In genomic region chr13:55571977-55572376, GRCm38 (mm10) we compare ENCODE assay signal across 10 mouse cellular contexts. TPM values are rescaled to one million over a fixed set of nuclear protein-coding genes. Genes with fewer than 3 reads are reported as not detected.
DNase-seq lines count a peak whose midpoint lies in the region; ATAC-seq lines count a peak whose summit lies in the region.
"Had no signal": no experiment of that assay in that cellular context is flagged by ENCODE, and none has a peak within 500 bp of the region (broad histone marks: within the 10 kb centered on the region; RNA-seq: fewer than 3 reads in every experiment).

No protein-coding gene starts in this region.

- H3K36me3 ChIP-seq in kidney, embryonic 15.5 days: peaks cover 17% of the 10 kb centered on the region
- peaks cover 12% of the 10 kb centered on the region for H3K36me3 ChIP-seq in embryonic facial prominence, embryonic 13.5 days
- peaks cover 7% of the 10 kb centered on the region; the same call in 1 of the 2 replicates for H3K36me3 ChIP-seq in limb, embryonic 12.5 days
- H3K36me3 ChIP-seq in neural tube, embryonic 13.5 days: peaks cover 12% of the 10 kb centered on the region

- H3K9ac ChIP-seq in kidney, embryonic 15.5 days: no peak overlapping the region
- H3K9ac ChIP-seq in embryonic facial prominence, embryonic 13.5 days: 0 out of 2 replicates have a peak overlapping the region, but pooled peaks have one; percentile 27
- no peak overlapping the region for H3K9ac ChIP-seq in limb, embryonic 12.5 days (replicated peaks)
- no peak overlapping the region for H3K9ac ChIP-seq in neural tube, embryonic 13.5 days

- no peak for ATAC-seq in kidney, embryonic 15.5 days (replicated peaks; ENCODE audit: low FRiP score)
- ATAC-seq in embryonic facial prominence, embryonic 13.5 days (ENCODE audit: insufficient number of reproducible peaks, insufficient read depth, low FRiP score, low TSS enrichment, low read depth): no peak
- no peak for ATAC-seq in limb, embryonic 12.5 days (ENCODE audit: insufficient number of reproducible peaks, insufficient read depth, low FRiP score, low TSS enrichment, low read depth)
- ATAC-seq in neural tube, embryonic 13.5 days (ENCODE audit: low read depth): no peak

- H3K27ac ChIP-seq in kidney, embryonic 15.5 days: no peak overlapping the region
- no peak overlapping the region for H3K27ac ChIP-seq in embryonic facial prominence, embryonic 13.5 days
- no peak overlapping the region for H3K27ac ChIP-seq in limb, embryonic 12.5 days
- no peak overlapping the region for H3K27ac ChIP-seq in neural tube, embryonic 13.5 days (replicated peaks)

- no peak overlapping the region for H3K4me2 ChIP-seq in kidney, embryonic 15.5 days
- H3K4me2 ChIP-seq in embryonic facial prominence, embryonic 13.5 days: peak overlapping the region; percentile 98
- H3K4me2 ChIP-seq in limb, embryonic 12.5 days: peak overlapping the region; percentile 93; the same call in 1 of the 2 replicates
- peak overlapping the region; percentile 98 for H3K4me2 ChIP-seq in neural tube, embryonic 13.5 days

- H3K4me3 ChIP-seq in kidney, embryonic 15.5 days (replicated peaks): 0 out of 2 replicates have a peak overlapping the region, but pooled peaks have one; percentile 3
- H3K4me3 ChIP-seq in embryonic facial prominence, embryonic 13.5 days: 0 out of 2 replicates have a peak overlapping the region, but pooled peaks have one; percentile 1
- H3K4me3 ChIP-seq in limb, embryonic 12.5 days (replicated peaks): peak overlapping the region; percentile 4; the same call in 1 of the 2 replicates
- H3K4me3 ChIP-seq in neural tube, embryonic 13.5 days: peak overlapping the region; percentile 98; the same call in 1 of the 2 replicates

- H3K27me3 ChIP-seq in kidney, embryonic 15.5 days: no peaks in the 10 kb centered on the region
- H3K27me3 ChIP-seq in embryonic facial prominence, embryonic 13.5 days: no peaks in the 10 kb centered on the region
- H3K27me3 ChIP-seq in limb, embryonic 12.5 days: no peaks in the 10 kb centered on the region
- H3K27me3 ChIP-seq in neural tube, embryonic 13.5 days: no peaks in the 10 kb centered on the region
- H3K27me3 ChIP-seq: Patski had no signal

- H3K4me1 ChIP-seq in kidney, embryonic 15.5 days: peaks cover 18% of the 10 kb centered on the region
- peaks cover 17% of the 10 kb centered on the region for H3K4me1 ChIP-seq in embryonic facial prominence, embryonic 13.5 days
- peaks cover 17% of the 10 kb centered on the region for H3K4me1 ChIP-seq in limb, embryonic 12.5 days (replicated peaks)
- peaks cover 38% of the 10 kb centered on the region for H3K4me1 ChIP-seq in neural tube, embryonic 13.5 days (replicated peaks)

- no peaks in the 10 kb centered on the region for H3K9me3 ChIP-seq in kidney, embryonic 15.5 days (replicated peaks)
- H3K9me3 ChIP-seq in embryonic facial prominence, embryonic 13.5 days: no peaks in the 10 kb centered on the region
- H3K9me3 ChIP-seq in limb, embryonic 12.5 days: peaks cover 5% of the 10 kb centered on the region; the same call in 1 of the 2 replicates
- no peaks in the 10 kb centered on the region for H3K9me3 ChIP-seq in neural tube, embryonic 13.5 days

- WGBS in kidney, embryonic 15.5 days: 87% methylated on average over 2 of the region's 2 CpGs
- 63% methylated on average over 2 of the region's 2 CpGs for WGBS in embryonic facial prominence, embryonic 13.5 days
- WGBS in limb, embryonic 12.5 days: 79% methylated on average over 2 of the region's 2 CpGs
- 80% methylated on average over 2 of the region's 2 CpGs for WGBS in neural tube, embryonic 13.5 days

- no peak for DNase-seq in kidney, postnatal 4 days
- no peak for DNase-seq in adrenal gland, postnatal 10 days
- no peak for DNase-seq in frontal cortex, postnatal 10 days (ENCODE audit: low spot score in 2 of 2)
- no peak for DNase-seq in layer of hippocampus, adult 9-10 months (ENCODE audit: low spot score)
- DNase-seq: left cerebral cortex, postnatal 4 days had no signal

RNA-seq across cellular contexts. Expression of gene Fam193b, which starts 1.1 kb away (rescaled TPM):
- 35.1 and 43.2 TPM in 2 replicates for polyA plus RNA-seq in kidney, embryonic 15.5 days (2015; fragmentation: Nextera tagmentation; extraction: Ambion mirVana)
- 47.4 and 49.9 TPM in 2 replicates for polyA plus RNA-seq in embryonic facial prominence, embryonic 13.5 days (2015; fragmentation: Nextera tagmentation; extraction: Ambion mirVana)
- 65.1 and 69.4 TPM in 2 replicates for polyA plus RNA-seq in limb, embryonic 12.5 days (2016; fragmentation: Nextera tagmentation; extraction: Ambion mirVana)
- polyA plus RNA-seq in neural tube, embryonic 13.5 days (2015; fragmentation: Nextera tagmentation; extraction: Ambion mirVana): 49.9 and 55.4 TPM in 2 replicates
- 10 to 100 TPM; 32.4 to 52.0 TPM for total RNA-seq in adrenal gland, postnatal 10 days (2021)

RNA-seq across cellular contexts. Expression of gene Tmed9, which starts 1.6 kb away (rescaled TPM):
- 160 and 246 TPM in 2 replicates for polyA plus RNA-seq in kidney, embryonic 15.5 days (2015; fragmentation: Nextera tagmentation; extraction: Ambion mirVana)
- polyA plus RNA-seq in embryonic facial prominence, embryonic 13.5 days (2015; fragmentation: Nextera tagmentation; extraction: Ambion mirVana): 158 and 177 TPM in 2 replicates
- polyA plus RNA-seq in limb, embryonic 12.5 days (2016; fragmentation: Nextera tagmentation; extraction: Ambion mirVana): 122 and 133 TPM in 2 replicates
- 99.2 and 106 TPM in 2 replicates for polyA plus RNA-seq in neural tube, embryonic 13.5 days (2015; fragmentation: Nextera tagmentation; extraction: Ambion mirVana)
- 100 to 1,000 TPM; 144 to 146 TPM for total RNA-seq in adrenal gland, postnatal 10 days (2021)

RNA-seq across cellular contexts. Expression of gene B4galt7, which starts 27.7 kb away (rescaled TPM):
- 25.9 and 28.9 TPM in 2 replicates for polyA plus RNA-seq in kidney, embryonic 15.5 days (2015; fragmentation: Nextera tagmentation; extraction: Ambion mirVana)
- 34.3 and 35.1 TPM in 2 replicates for polyA plus RNA-seq in embryonic facial prominence, embryonic 13.5 days (2015; fragmentation: Nextera tagmentation; extraction: Ambion mirVana)
- 31.5 and 34.7 TPM in 2 replicates for polyA plus RNA-seq in limb, embryonic 12.5 days (2016; fragmentation: Nextera tagmentation; extraction: Ambion mirVana)
- polyA plus RNA-seq in neural tube, embryonic 13.5 days (2015; fragmentation: Nextera tagmentation; extraction: Ambion mirVana): 44.3 and 48.1 TPM in 2 replicates
- 10 to 100 TPM; 11.7 to 14.9 TPM for total RNA-seq in adrenal gland, postnatal 10 days (2021)

RNA-seq across cellular contexts. Expression of gene Ddx41, which starts 35.5 kb away (rescaled TPM):
- polyA plus RNA-seq in kidney, embryonic 15.5 days (2015; fragmentation: Nextera tagmentation; extraction: Ambion mirVana): 80.4 and 87.4 TPM in 2 replicates
- polyA plus RNA-seq in embryonic facial prominence, embryonic 13.5 days (2015; fragmentation: Nextera tagmentation; extraction: Ambion mirVana): 73.0 and 80.0 TPM in 2 replicates
- polyA plus RNA-seq in limb, embryonic 12.5 days (2016; fragmentation: Nextera tagmentation; extraction: Ambion mirVana): 77.3 and 80.1 TPM in 2 replicates
- polyA plus RNA-seq in neural tube, embryonic 13.5 days (2015; fragmentation: Nextera tagmentation; extraction: Ambion mirVana): 51.6 and 54.4 TPM in 2 replicates
- 10 to 100 TPM; 38.5 to 39.9 TPM for total RNA-seq in adrenal gland, postnatal 10 days (2021)

RNA-seq across cellular contexts. Expression of gene Dok3, which starts 42.9 kb away (rescaled TPM):
- 2.9 and 3.0 TPM in 2 replicates for polyA plus RNA-seq in kidney, embryonic 15.5 days (2015; fragmentation: Nextera tagmentation; extraction: Ambion mirVana)
- 2.3 and 2.8 TPM in 2 replicates for polyA plus RNA-seq in embryonic facial prominence, embryonic 13.5 days (2015; fragmentation: Nextera tagmentation; extraction: Ambion mirVana)
- polyA plus RNA-seq in limb, embryonic 12.5 days (2016; fragmentation: Nextera tagmentation; extraction: Ambion mirVana): 2.4 and 2.7 TPM in 2 replicates
- 4.2 and 4.6 TPM in 2 replicates for polyA plus RNA-seq in neural tube, embryonic 13.5 days (2015; fragmentation: Nextera tagmentation; extraction: Ambion mirVana)
- total RNA-seq in adrenal gland, postnatal 10 days (2021): 1 to 10 TPM; 5.0 to 5.1 TPM

Comparison
In these comparisons a context has a peak if more than half of its experiments do, and no peak if none do; other contexts are left out.
1. H3K4me3 ChIP-seq: peak in every context shown above with its lines; median percentile 98 in neural tube, embryonic 13.5 days; 4 in limb, embryonic 12.5 days; 3 in kidney, embryonic 15.5 days; 1 in embryonic facial prominence, embryonic 13.5 days.